7 mouse cellular contexts compared by ENCODE assay signal in genomic region chr15:28067373-28067772, GRCm38 (mm10). TPM values are rescaled to one million over a fixed set of nuclear protein-coding genes. Genes with fewer than 3 reads are reported as not detected.
DNase-seq lines count a peak whose midpoint lies in the region; ATAC-seq and TF ChIP-seq lines count a peak whose summit lies in the region.

No protein-coding gene starts in this region.

- peak; percentile 69 for TF ChIP-seq CTCF in intestine, postnatal 0 days (IDR thresholded peaks at IDR 0.05; ENCODE audit: low read depth)

- no peaks in the 10 kb centered on the region for H3K36me3 ChIP-seq in intestine, postnatal 0 days (ENCODE audit: control insufficient read depth, insufficient read depth)
- H3K36me3 ChIP-seq in intestine, embryonic 16.5 days (ENCODE audit: control insufficient read depth, insufficient read depth, low read length), result no peaks in the 10 kb centered on the region

- H3K4me2 ChIP-seq in intestine, postnatal 0 days (replicated peaks; ENCODE audit: low read depth), result no peak overlapping the region
- no peak overlapping the region for H3K4me2 ChIP-seq in intestine, embryonic 16.5 days (ENCODE audit: low read depth, low read length)

- no peaks in the 10 kb centered on the region for H3K9me3 ChIP-seq in intestine, postnatal 0 days (ENCODE audit: control insufficient read depth)
- no peaks in the 10 kb centered on the region for H3K9me3 ChIP-seq in intestine, embryonic 16.5 days (ENCODE audit: control insufficient read depth, low read length)

- DNase-seq in 416B (ENCODE audit: low read depth), result peak; percentile 2
- DNase-seq in CD4-positive helper T cell, adult 2 months (ENCODE audit: low read depth, low spot score), result peak; percentile 5
- DNase-seq in embryo, embryonic 11 days, result peak; percentile 54
- DNase-seq in spleen, adult 18-20 months, result no peak
- DNase-seq in right cerebral cortex, adult 2 months (ENCODE audit: low spot score in 2 of 2), result no peak

- no peaks in the 10 kb centered on the region for H3K27me3 ChIP-seq in intestine, postnatal 0 days (replicated peaks; ENCODE audit: control insufficient read depth, insufficient read depth, low read length)
- no peaks in the 10 kb centered on the region for H3K27me3 ChIP-seq in intestine, embryonic 16.5 days (replicated peaks; ENCODE audit: control insufficient read depth, insufficient read depth, low read length)

- no peaks in the 10 kb centered on the region for H3K4me1 ChIP-seq in intestine, postnatal 0 days (replicated peaks; ENCODE audit: control insufficient read depth, insufficient read depth, low read length)
- peaks cover 4% of the 10 kb centered on the region; the same call in 1 of the 2 replicates for H3K4me1 ChIP-seq in intestine, embryonic 16.5 days (ENCODE audit: control insufficient read depth, insufficient read depth, low read length)

- no peak overlapping the region for H3K9ac ChIP-seq in intestine, postnatal 0 days (ENCODE audit: low read depth, low read length)
- H3K9ac ChIP-seq in intestine, embryonic 16.5 days (ENCODE audit: low read depth, low read length), result no peak overlapping the region

- H3K27ac ChIP-seq in intestine, postnatal 0 days (ENCODE audit: low read depth, low read length), result no peak overlapping the region
- no peak overlapping the region for H3K27ac ChIP-seq in intestine, embryonic 16.5 days (ENCODE audit: low read length)

- H3K4me3 ChIP-seq in intestine, postnatal 0 days (ENCODE audit: low read depth, low read length), result no peak overlapping the region
- H3K4me3 ChIP-seq in intestine, embryonic 16.5 days (ENCODE audit: low read length), result no peak overlapping the region

- no peak for ATAC-seq in intestine, postnatal 0 days
- ATAC-seq in intestine, embryonic 16.5 days, result no peak

RNA-seq across cellular contexts. Expression of gene Trio, which starts 41.7 kb away (rescaled TPM):
- 10.0 and 11.8 TPM in 2 replicates for polyA plus RNA-seq in intestine, postnatal 0 days (2015; fragmentation: Nextera tagmentation; extraction: Ambion mirVana)
- polyA plus RNA-seq in intestine, embryonic 16.5 days (2015; fragmentation: Nextera tagmentation; extraction: Ambion mirVana), result 12.2 and 13.4 TPM in 2 replicates

Comparison
In these comparisons a context has a peak if more than half of its experiments do, and no peak if none do; other contexts are left out.
1. DNase-seq: peak in 416B (single experiment), CD4-positive helper T cell, adult 2 months (single experiment) and embryo, embryonic 11 days (single experiment); none in spleen, adult 18-20 months (0 of 2) and right cerebral cortex, adult 2 months (0 of 2).